Mouse (Mus musculus) MEL (cell line): ENCODE data around the gene Slk. TPM values are rescaled to one million over a fixed set of nuclear protein-coding genes. Genes with fewer than 3 reads are reported as not detected.

ENCODE experiments used
- DNase-seq: peaks from one replicate; pipeline ENCODE4 v3.0.0; 2011; ENCODE audit warnings: low read depth, low spot score
- H3K27ac ChIP-seq: 2 replicates; pipeline ENCODE4 v1.5.1; 2012; ENCODE audit warnings: low read depth, mild to moderate bottlenecking, control low read depth, low read length, moderate library complexity; ENCODE audit not compliant: control insufficient read depth
- H3K27me3 ChIP-seq, 2 experiments: fragments of 150-350 bp in 1 of 2; sonication (generic) in 1 of 2; 2 replicates each; pipeline ENCODE4 v1.6.1; 2012; ENCODE audit warnings: low read length in 2 of 2, mild to moderate bottlenecking in 2 of 2, improper control_type of control experiment in 1 of 2, moderate library complexity in 1 of 2; ENCODE audit not compliant: insufficient read depth in 2 of 2, control insufficient read depth in 1 of 2
- H3K36me3 ChIP-seq, 2 experiments: 2 replicates each; pipeline ENCODE4 v1.6.1; 2012 to 2014; ENCODE audit warnings: low read length in 2 of 2, improper control_type of control experiment in 1 of 2, inconsistent platforms in 1 of 2, mild to moderate bottlenecking in 1 of 2; ENCODE audit not compliant: insufficient read depth in 2 of 2, control insufficient read depth in 1 of 2
- H3K4me1 ChIP-seq, 2 experiments: fragments of 150-350 bp in 1 of 2; sonication (generic) in 1 of 2; 2 replicates each; pipeline ENCODE4 v1.6.1; 2012; ENCODE audit warnings: low read length in 2 of 2, improper control_type of control experiment in 1 of 2, mild to moderate bottlenecking in 1 of 2; ENCODE audit not compliant: insufficient read depth in 2 of 2, control insufficient read depth in 1 of 2
- H3K4me3 ChIP-seq, 2 experiments: fragments of 150-350 bp in 1 of 2; sonication (generic) in 1 of 2; 2 replicates each; pipeline ENCODE4 v1.5.1; 2012; ENCODE audit warnings: low read depth in 2 of 2, low read length in 2 of 2, mild to moderate bottlenecking in 2 of 2, moderate library complexity in 2 of 2, control low read depth in 1 of 2, improper control_type of control experiment in 1 of 2; ENCODE audit not compliant: control insufficient read depth in 1 of 2, insufficient read depth in 1 of 2
- H3K79me2 ChIP-seq: 2 replicates; pipeline ENCODE4 v1.6.1; 2012; ENCODE audit warnings: mild to moderate bottlenecking, low read length, moderate library complexity; ENCODE audit not compliant: control insufficient read depth, poor library complexity, insufficient read depth
- H3K9ac ChIP-seq: 2 replicates; pipeline ENCODE4 v1.6.1; 2012; ENCODE audit warnings: low read depth, mild to moderate bottlenecking, control low read depth, low read length, moderate library complexity; ENCODE audit not compliant: control insufficient read depth, poor library complexity, severe bottlenecking
- H3K9me3 ChIP-seq: fragments of 150-350 bp; sonication (generic); replicated peaks from 2 replicates; pipeline ENCODE4 v1.6.1; 2012; ENCODE audit warnings: mild to moderate bottlenecking, low read length, improper control_type of control experiment, moderate library complexity; ENCODE audit not compliant: insufficient read depth
- BHLHE40 ChIP-seq: IDR thresholded peaks from 2 replicates; pipeline ENCODE4 v1.6.1; 2012; ENCODE audit warnings: low read depth, mild to moderate bottlenecking, inconsistent platforms, low read length, improper control_type of control experiment, borderline replicate concordance
- CHD1 ChIP-seq: IDR thresholded peaks from 2 replicates; pipeline ENCODE4 v1.6.1; 2012; ENCODE audit warnings: low read depth, mild to moderate bottlenecking, inconsistent platforms, low read length, improper control_type of control experiment
- CHD2 ChIP-seq: IDR thresholded peaks from 2 replicates; pipeline ENCODE4 v1.6.1; 2011; ENCODE audit warnings: low read length, improper control_type of control experiment
- CTCF ChIP-seq, 3 experiments: IDR thresholded peaks in 2 of 3; conservative IDR thresholded peaks in 1 of 3; 2 replicates each; pipeline ENCODE4 v1.5.1; 2011 to 2012; ENCODE audit warnings: low read length in 3 of 3, low read depth in 2 of 3, mild to moderate bottlenecking in 2 of 3, improper control_type of control experiment in 1 of 3, inconsistent platforms in 1 of 3, mixed read lengths in 1 of 3, moderate library complexity in 1 of 3; ENCODE audit not compliant: control insufficient read depth in 1 of 3, insufficient read depth in 1 of 3, poor library complexity in 1 of 3, severe bottlenecking in 1 of 3
- E2F4 ChIP-seq: IDR thresholded peaks from 2 replicates; pipeline ENCODE4 v1.6.1; 2011; ENCODE audit warnings: low read depth, low read length, improper control_type of control experiment, borderline replicate concordance
- ELF1 ChIP-seq: IDR thresholded peaks from 2 replicates; pipeline ENCODE4 v1.6.1; 2014; ENCODE audit warnings: low read depth, mild to moderate bottlenecking, inconsistent platforms, low read length, improper control_type of control experiment, moderate library complexity
- EP300 ChIP-seq, 2 experiments: IDR thresholded peaks; 2 replicates each; pipeline ENCODE4 v1.6.1; 2011; ENCODE audit warnings: improper control_type of control experiment in 2 of 2, low read length in 2 of 2, low read depth in 1 of 2, mild to moderate bottlenecking in 1 of 2
- ETS1 ChIP-seq: IDR thresholded peaks from 2 replicates; pipeline ENCODE4 v1.6.1; 2012; ENCODE audit warnings: low read depth, mild to moderate bottlenecking, inconsistent platforms, low read length, improper control_type of control experiment, moderate library complexity
- GABPA ChIP-seq: IDR thresholded peaks from 2 replicates; pipeline ENCODE4 v1.6.1; 2012; ENCODE audit warnings: low read depth, mild to moderate bottlenecking, inconsistent platforms, low read length, improper control_type of control experiment, moderate library complexity
- GATA1 ChIP-seq: IDR thresholded peaks from 2 replicates; pipeline ENCODE4 v1.6.1; 2011; ENCODE audit warnings: low read depth, low read length, improper control_type of control experiment
- HCFC1 ChIP-seq: IDR thresholded peaks from 2 replicates; pipeline ENCODE4 v1.6.1; 2012; ENCODE audit warnings: low read depth, mild to moderate bottlenecking, inconsistent platforms, low read length, improper control_type of control experiment, moderate library complexity
- JUND ChIP-seq: IDR thresholded peaks from 2 replicates; pipeline ENCODE4 v1.6.1; 2011; ENCODE audit warnings: low read depth, mild to moderate bottlenecking, improper control_type of control experiment, low read length
- KAT2A ChIP-seq: conservative IDR thresholded peaks from 2 replicates; pipeline ENCODE4 v1.6.1; 2012; ENCODE audit warnings: low read depth, low read length, improper control_type of control experiment, inconsistent platforms
- MAFK ChIP-seq: IDR thresholded peaks from 2 replicates; pipeline ENCODE4 v1.6.1; 2011; ENCODE audit warnings: low read depth, mild to moderate bottlenecking, low read length, improper control_type of control experiment, borderline replicate concordance
- MAX ChIP-seq: IDR thresholded peaks from 2 replicates; pipeline ENCODE4 v1.6.1; 2011; ENCODE audit warnings: low read length, improper control_type of control experiment
- MAZ ChIP-seq: IDR thresholded peaks from 2 replicates; pipeline ENCODE4 v1.6.1; 2012; ENCODE audit warnings: low read depth, mild to moderate bottlenecking, inconsistent platforms, low read length, improper control_type of control experiment
- MEF2A ChIP-seq: IDR thresholded peaks from 2 replicates; pipeline ENCODE4 v1.6.1; 2014; ENCODE audit warnings: low read depth, mild to moderate bottlenecking, inconsistent platforms, low read length, improper control_type of control experiment; ENCODE audit not compliant: poor library complexity, insufficient replicate concordance, severe bottlenecking; ENCODE audit errors: extremely low read depth
- MXI1 ChIP-seq: IDR thresholded peaks from 2 replicates; pipeline ENCODE4 v1.6.1; 2011; ENCODE audit warnings: mild to moderate bottlenecking, low read depth, low read length, improper control_type of control experiment
- MYB ChIP-seq: IDR thresholded peaks from 2 replicates; pipeline ENCODE4 v1.6.1; 2011; ENCODE audit warnings: mild to moderate bottlenecking, low read depth, low read length, improper control_type of control experiment
- MYC ChIP-seq: IDR thresholded peaks from 2 replicates; pipeline ENCODE4 v1.6.1; 2011; ENCODE audit warnings: low read depth, mild to moderate bottlenecking, low read length, improper control_type of control experiment, moderate library complexity
- NELFE ChIP-seq: IDR thresholded peaks from 2 replicates; pipeline ENCODE4 v1.6.1; 2011; ENCODE audit warnings: low read depth, low read length, improper control_type of control experiment
- NRF1 ChIP-seq: IDR thresholded peaks from 2 replicates; pipeline ENCODE4 v1.6.1; 2014; ENCODE audit warnings: low read depth, mild to moderate bottlenecking, inconsistent platforms, low read length, improper control_type of control experiment, moderate library complexity; ENCODE audit not compliant: poor library complexity, insufficient read depth, severe bottlenecking
- POLR2A ChIP-seq, 2 experiments: IDR thresholded peaks; 2 replicates each; pipeline ENCODE4 v1.6.1; 2011 to 2012; ENCODE audit warnings: low read length in 2 of 2, mild to moderate bottlenecking in 2 of 2, control low read depth in 1 of 2, improper control_type of control experiment in 1 of 2, low read depth in 1 of 2, moderate library complexity in 1 of 2; ENCODE audit not compliant: control insufficient read depth in 1 of 2, insufficient read depth in 1 of 2, poor library complexity in 1 of 2
- POLR2AphosphoS2 ChIP-seq: IDR thresholded peaks from 2 replicates; pipeline ENCODE4 v1.6.1; 2011; ENCODE audit warnings: low read length, improper control_type of control experiment
- POLR2AphosphoS5 ChIP-seq: IDR thresholded peaks from 2 replicates; pipeline ENCODE4 v1.6.1; 2012; ENCODE audit warnings: low read depth, borderline replicate concordance, mild to moderate bottlenecking, inconsistent platforms, low read length, moderate library complexity, mixed read lengths
- RAD21 ChIP-seq: IDR thresholded peaks from 2 replicates; pipeline ENCODE4 v1.6.1; 2011; ENCODE audit warnings: mild to moderate bottlenecking, low read depth, low read length, improper control_type of control experiment
- RCOR1 ChIP-seq: IDR thresholded peaks from 2 replicates; pipeline ENCODE4 v1.6.1; 2012; ENCODE audit warnings: low read depth, mild to moderate bottlenecking, inconsistent platforms, low read length, improper control_type of control experiment
- SIN3A ChIP-seq: IDR thresholded peaks from 2 replicates; pipeline ENCODE4 v1.6.1; 2012; ENCODE audit warnings: low read length, improper control_type of control experiment, inconsistent platforms
- SMC3 ChIP-seq: IDR thresholded peaks from 2 replicates; pipeline ENCODE4 v1.6.1; 2011; ENCODE audit warnings: low read depth, low read length, improper control_type of control experiment
- TAL1 ChIP-seq: IDR thresholded peaks from 2 replicates; pipeline ENCODE4 v1.6.1; 2012; ENCODE audit warnings: mild to moderate bottlenecking, inconsistent platforms, low read length, moderate library complexity, mixed read lengths
- TBP ChIP-seq: IDR thresholded peaks from 2 replicates; pipeline ENCODE4 v1.8.0; 2011; ENCODE audit warnings: low read depth, low read length, improper control_type of control experiment
- UBTF ChIP-seq: IDR thresholded peaks from 2 replicates; pipeline ENCODE4 v1.6.1; 2012; ENCODE audit warnings: low read depth, mild to moderate bottlenecking, inconsistent platforms, low read length, improper control_type of control experiment, moderate library complexity, borderline replicate concordance; ENCODE audit not compliant: insufficient read depth
- USF1 ChIP-seq: IDR thresholded peaks from 2 replicates; pipeline ENCODE4 v1.6.1; 2014; ENCODE audit warnings: low read depth, mild to moderate bottlenecking, inconsistent platforms, low read length, improper control_type of control experiment, moderate library complexity
- USF2 ChIP-seq, 2 experiments: IDR thresholded peaks; 2 replicates each; pipeline ENCODE4 v1.6.1; 2011 to 2012; ENCODE audit warnings: improper control_type of control experiment in 2 of 2, low read length in 2 of 2, borderline replicate concordance in 1 of 2, inconsistent platforms in 1 of 2, low read depth in 1 of 2, mild to moderate bottlenecking in 1 of 2; ENCODE audit not compliant: insufficient read depth in 1 of 2
- ZC3H11A ChIP-seq: IDR thresholded peaks from 2 replicates; pipeline ENCODE4 v1.6.1; 2012; ENCODE audit warnings: low read depth, mild to moderate bottlenecking, inconsistent platforms, low read length, improper control_type of control experiment
- ZKSCAN1 ChIP-seq: IDR thresholded peaks from 2 replicates; pipeline ENCODE4 v1.6.1; 2012; ENCODE audit warnings: low read depth, mild to moderate bottlenecking, inconsistent platforms, low read length, improper control_type of control experiment, moderate library complexity
- ZMIZ1 ChIP-seq: IDR thresholded peaks from 2 replicates; pipeline ENCODE4 v1.6.1; 2012; ENCODE audit warnings: low read depth, mild to moderate bottlenecking, inconsistent platforms, low read length, improper control_type of control experiment, moderate library complexity
- ZNF384 ChIP-seq: IDR thresholded peaks from 2 replicates; pipeline ENCODE4 v1.6.1; 2012; ENCODE audit warnings: low read depth, mild to moderate bottlenecking, inconsistent platforms, low read length, improper control_type of control experiment
- polyA plus RNA-seq, 2 experiments: library from polyadenylated mRNA; stranded (reverse) in 1 of 2; unstranded in 1 of 2; fragments of >175 nt in 1 of 2; fragments of >200 nt in 1 of 2; gene quantifications; 2 replicates each; pipeline versions ENCODE4 v1.2.1 to v1.2.4; 2012; ENCODE audit warnings: low replicate concordance in 2 of 2, low read depth in 1 of 2; ENCODE audit not compliant: insufficient read length in 2 of 2, insufficient read depth in 1 of 2, missing spikeins in 1 of 2
- total RNA-seq: library from RNA; depleted of rRNA; stranded (reverse); fragments of 300-350 nt; gene quantifications from 2 replicates; pipeline ENCODE4 v1.2.3, GENCODE M21; 2012

Gene Slk
- total and polyA plus RNA-seq, 3 experiments: 65.0 to 103 (median 88.2) TPM

DNA sequence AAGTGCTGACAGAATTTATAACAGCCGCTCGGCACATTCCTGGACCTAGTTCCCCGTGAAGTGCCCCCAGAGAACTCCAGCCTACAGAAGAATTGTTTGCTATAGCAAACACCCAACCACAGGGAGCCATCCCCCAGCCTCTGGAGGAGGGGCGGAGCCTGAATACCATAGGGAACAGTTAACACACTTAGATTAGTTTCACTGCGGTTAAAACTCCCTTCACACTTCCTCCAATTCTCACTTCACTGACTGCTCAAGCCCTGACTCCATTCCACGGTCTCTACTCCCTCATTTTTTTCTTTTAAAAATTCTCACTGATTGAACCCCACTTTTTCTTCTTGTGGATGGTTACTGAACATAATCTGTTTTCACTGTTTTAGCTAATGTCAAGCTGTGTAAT is 40.7 kb upstream of the Slk start:
- peak; percentile 89 for DNase-seq
- Histone ChIP-seq H3K4me3 (peak overlapping the region; percentile 31 to 50), H3K27ac (peak overlapping the region; percentile 49), H3K9ac (peak overlapping the region; percentile 35), H3K9me3 (no peaks in the 10 kb centered on the region), H3K36me3 (peaks cover 0 to 18% of the 10 kb centered on the region in 2 experiments; a peak in 2 of 4 replicates), H3K79me2 (no peaks in the 10 kb centered on the region), H3K27me3 (no peaks in the 10 kb centered on the region), H3K4me1 (peaks cover 6 to 23% of the 10 kb centered on the region in 2 experiments)
- TF ChIP-seq TAL1: no peak
- no peak for TF ChIP-seq CHD2
- peak; percentile 27; the same call in 1 of the 2 replicates for TF ChIP-seq MAZ
- TF ChIP-seq SIN3A: no peak
- TF ChIP-seq UBTF: no peak
- peak; percentile 24; the same call in 1 of the 2 replicates for TF ChIP-seq GATA1
- no peak for TF ChIP-seq E2F4
- TF ChIP-seq NRF1: no peak
- TF ChIP-seq MYB: no peak; the same call in 1 of the 2 replicates
- TF ChIP-seq JUND: no peak
- peak; percentile 54 for TF ChIP-seq MXI1
- no peak for TF ChIP-seq MEF2A
- no peak for TF ChIP-seq POLR2AphosphoS5
- TF ChIP-seq BHLHE40: no peak
- TF ChIP-seq CHD1: no peak
- TF ChIP-seq RCOR1: peak; percentile 56; the same call in 1 of the 2 replicates
- no peak for TF ChIP-seq CTCF (IDR thresholded peaks at IDR 0.05 in 2 of 3, conservative IDR thresholded peaks at IDR 0.05 in 1 of 3; ENCODE audit: control insufficient read depth in 1 of 3, insufficient read depth in 1 of 3, low read depth in 2 of 3, low read length in 3 of 3, poor library complexity in 1 of 3, severe bottlenecking in 1 of 3)
- TF ChIP-seq SMC3: no peak
- TF ChIP-seq ZKSCAN1: no peak
- TF ChIP-seq NELFE: no peak
- TF ChIP-seq USF1: no peak
- TF ChIP-seq POLR2A (IDR thresholded peaks at IDR 0.05; ENCODE audit: control insufficient read depth in 1 of 2, insufficient read depth in 1 of 2, low read depth in 1 of 2, low read length in 2 of 2, poor library complexity in 1 of 2): no peak
- TF ChIP-seq TBP: peak; percentile 60; the same call in 1 of the 2 replicates
- peak; percentile 49 for TF ChIP-seq ETS1
- no peak for TF ChIP-seq RAD21
- no peak for TF ChIP-seq POLR2AphosphoS2
- no peak for TF ChIP-seq KAT2A
- TF ChIP-seq MAX: peak; percentile 14; the same call in 1 of the 2 replicates
- no peak for TF ChIP-seq ZMIZ1
- no peak for TF ChIP-seq MYC
- TF ChIP-seq EP300 (IDR thresholded peaks at IDR 0.05; ENCODE audit: low read depth in 1 of 2, low read length in 2 of 2): peak; percentile 58 to 72; a peak in 3 of 4 replicates
- 0 out of 2 replicates have a peak, but pooled peaks have one; percentile 33 for TF ChIP-seq ELF1
- no peak for TF ChIP-seq MAFK
- TF ChIP-seq ZNF384: peak; percentile 52
- no peak for TF ChIP-seq GABPA
- TF ChIP-seq HCFC1: no peak
- TF ChIP-seq ZC3H11A: no peak
- no peak for TF ChIP-seq USF2 (IDR thresholded peaks at IDR 0.05; ENCODE audit: borderline replicate concordance in 1 of 2, insufficient read depth in 1 of 2, low read depth in 1 of 2, low read length in 2 of 2)
